Mouse (Mus musculus): Measurements from ENCODE around the gene Apex2.
A peak's percentile ranks its signal among the peaks of the same experiment; 100 is the strongest.
"Not testable (repeated sequence)": the region's sequence is repeated elsewhere in the genome, so short reads cannot be mapped to it uniquely, and the experiment has no call there.

Apex2 gene

GRCm38 (mm10) chrX:150486314-150487030 is 103.2 kb downstream of the Apex2 start:
- DNase-seq, result not testable (repeated sequence)

GRCm38 (mm10) chrX:150477854-150478780 is 111.6 kb downstream of the Apex2 start:
- DNase-seq, result peak; percentile 74

- DNase-seq, result no peak
These were observed 118.3 kb downstream of the Apex2 start for GRCm38 (mm10) chrX:150471416-150471815.

All from lung, postnatal 14 days (tissue).